Mouse (Mus musculus) MEL (cell line): Measurements from ENCODE around the gene Gtf3c2. TPM values are rescaled to one million over a fixed set of nuclear protein-coding genes. Genes with fewer than 3 reads are reported as not detected.
A peak's percentile ranks its signal among the peaks of the same experiment; 100 is the strongest.

ENCODE experiments used
- DNase-seq: peaks from one replicate; pipeline ENCODE4 v3.0.0; 2011; ENCODE audit warnings: low read depth, low spot score
- H3K27ac ChIP-seq: 2 replicates; pipeline ENCODE4 v1.5.1; 2012; ENCODE audit warnings: low read depth, mild to moderate bottlenecking, control low read depth, low read length, moderate library complexity; ENCODE audit not compliant: control insufficient read depth
- H3K27me3 ChIP-seq, 2 experiments: fragments of 150-350 bp in 1 of 2; sonication (generic) in 1 of 2; 2 replicates each; pipeline ENCODE4 v1.6.1; 2012; ENCODE audit warnings: low read length in 2 of 2, mild to moderate bottlenecking in 2 of 2, improper control_type of control experiment in 1 of 2, moderate library complexity in 1 of 2; ENCODE audit not compliant: insufficient read depth in 2 of 2, control insufficient read depth in 1 of 2
- H3K36me3 ChIP-seq, 2 experiments: 2 replicates each; pipeline ENCODE4 v1.6.1; 2012 to 2014; ENCODE audit warnings: low read length in 2 of 2, improper control_type of control experiment in 1 of 2, inconsistent platforms in 1 of 2, mild to moderate bottlenecking in 1 of 2; ENCODE audit not compliant: insufficient read depth in 2 of 2, control insufficient read depth in 1 of 2
- H3K4me1 ChIP-seq, 2 experiments: fragments of 150-350 bp in 1 of 2; sonication (generic) in 1 of 2; 2 replicates each; pipeline ENCODE4 v1.6.1; 2012; ENCODE audit warnings: low read length in 2 of 2, improper control_type of control experiment in 1 of 2, mild to moderate bottlenecking in 1 of 2; ENCODE audit not compliant: insufficient read depth in 2 of 2, control insufficient read depth in 1 of 2
- H3K4me3 ChIP-seq, 2 experiments: fragments of 150-350 bp in 1 of 2; sonication (generic) in 1 of 2; 2 replicates each; pipeline ENCODE4 v1.5.1; 2012; ENCODE audit warnings: low read depth in 2 of 2, low read length in 2 of 2, mild to moderate bottlenecking in 2 of 2, moderate library complexity in 2 of 2, control low read depth in 1 of 2, improper control_type of control experiment in 1 of 2; ENCODE audit not compliant: control insufficient read depth in 1 of 2, insufficient read depth in 1 of 2
- H3K79me2 ChIP-seq: 2 replicates; pipeline ENCODE4 v1.6.1; 2012; ENCODE audit warnings: mild to moderate bottlenecking, low read length, moderate library complexity; ENCODE audit not compliant: control insufficient read depth, poor library complexity, insufficient read depth
- H3K9ac ChIP-seq: 2 replicates; pipeline ENCODE4 v1.6.1; 2012; ENCODE audit warnings: low read depth, mild to moderate bottlenecking, control low read depth, low read length, moderate library complexity; ENCODE audit not compliant: control insufficient read depth, poor library complexity, severe bottlenecking
- H3K9me3 ChIP-seq: fragments of 150-350 bp; sonication (generic); replicated peaks from 2 replicates; pipeline ENCODE4 v1.6.1; 2012; ENCODE audit warnings: mild to moderate bottlenecking, low read length, improper control_type of control experiment, moderate library complexity; ENCODE audit not compliant: insufficient read depth
- ELF1 ChIP-seq: IDR thresholded peaks from 2 replicates; pipeline ENCODE4 v1.6.1; 2014; ENCODE audit warnings: low read depth, mild to moderate bottlenecking, inconsistent platforms, low read length, improper control_type of control experiment, moderate library complexity
- JUND ChIP-seq: IDR thresholded peaks from 2 replicates; pipeline ENCODE4 v1.6.1; 2011; ENCODE audit warnings: low read depth, mild to moderate bottlenecking, improper control_type of control experiment, low read length
- MXI1 ChIP-seq: IDR thresholded peaks from 2 replicates; pipeline ENCODE4 v1.6.1; 2011; ENCODE audit warnings: mild to moderate bottlenecking, low read depth, low read length, improper control_type of control experiment
- MYC ChIP-seq: IDR thresholded peaks from 2 replicates; pipeline ENCODE4 v1.6.1; 2011; ENCODE audit warnings: low read depth, mild to moderate bottlenecking, low read length, improper control_type of control experiment, moderate library complexity
- POLR2AphosphoS5 ChIP-seq: IDR thresholded peaks from 2 replicates; pipeline ENCODE4 v1.6.1; 2012; ENCODE audit warnings: low read depth, borderline replicate concordance, mild to moderate bottlenecking, inconsistent platforms, low read length, moderate library complexity, mixed read lengths
- SIN3A ChIP-seq: IDR thresholded peaks from 2 replicates; pipeline ENCODE4 v1.6.1; 2012; ENCODE audit warnings: low read length, improper control_type of control experiment, inconsistent platforms
- UBTF ChIP-seq: IDR thresholded peaks from 2 replicates; pipeline ENCODE4 v1.6.1; 2012; ENCODE audit warnings: low read depth, mild to moderate bottlenecking, inconsistent platforms, low read length, improper control_type of control experiment, moderate library complexity, borderline replicate concordance; ENCODE audit not compliant: insufficient read depth
- ZKSCAN1 ChIP-seq: IDR thresholded peaks from 2 replicates; pipeline ENCODE4 v1.6.1; 2012; ENCODE audit warnings: low read depth, mild to moderate bottlenecking, inconsistent platforms, low read length, improper control_type of control experiment, moderate library complexity
- ZMIZ1 ChIP-seq: IDR thresholded peaks from 2 replicates; pipeline ENCODE4 v1.6.1; 2012; ENCODE audit warnings: low read depth, mild to moderate bottlenecking, inconsistent platforms, low read length, improper control_type of control experiment, moderate library complexity
- polyA plus RNA-seq, 2 experiments: library from polyadenylated mRNA; stranded (reverse) in 1 of 2; unstranded in 1 of 2; fragments of >175 nt in 1 of 2; fragments of >200 nt in 1 of 2; gene quantifications; 2 replicates each; pipeline versions ENCODE4 v1.2.1 to v1.2.4; 2012; ENCODE audit warnings: low replicate concordance in 2 of 2, low read depth in 1 of 2; ENCODE audit not compliant: insufficient read length in 2 of 2, insufficient read depth in 1 of 2, missing spikeins in 1 of 2
- total RNA-seq: library from RNA; depleted of rRNA; stranded (reverse); fragments of 300-350 nt; gene quantifications from 2 replicates; pipeline ENCODE4 v1.2.3, GENCODE M21; 2012

The Gtf3c2 gene
- total and polyA plus RNA-seq, 3 experiments, result 50.9 to 129 TPM; not detected in 1

- Histone ChIP-seq H3K4me1 (peaks cover 0 to 9% of the 10 kb centered on the region in 2 experiments; a peak in 1 of 4 replicates), H3K9me3 (no peaks in the 10 kb centered on the region), H3K9ac (peak overlapping the region; percentile 86), H3K4me3 (no peak overlapping the region), H3K27me3 (no peaks in the 10 kb centered on the region), H3K79me2 (peaks cover 24% of the 10 kb centered on the region), H3K36me3 (peaks cover 4 to 16% of the 10 kb centered on the region in 2 experiments), H3K27ac (no peak overlapping the region)
- no peak for DNase-seq
- TF ChIP-seq ZMIZ1, result 0 out of 2 replicates have a peak, but pooled peaks have one; percentile 31
- TF ChIP-seq POLR2AphosphoS5, result no peak
Measured at GRCm38 (mm10) chr5:31194486-31195485, 14.8 kb upstream of the Gtf3c2 start.

GRCm38 (mm10) chr5:31193631-31194281, 13.8 kb upstream of the Gtf3c2 start:
- peaks cover 0 to 9% of the 10 kb centered on the region in 2 experiments; a peak in 1 of 4 replicates for H3K4me1 ChIP-seq
- no peaks in the 10 kb centered on the region for H3K27me3 ChIP-seq
- peak overlapping the region; percentile 66 to 82 for H3K4me3 ChIP-seq
- H3K36me3 ChIP-seq, result peaks cover 4 to 16% of the 10 kb centered on the region in 2 experiments
- peak overlapping the region; percentile 86 for H3K9ac ChIP-seq
- peak; percentile 76 for DNase-seq
- TF ChIP-seq SIN3A (peak; percentile 73; the same call in 1 of the 2 replicates), ELF1 (peak; percentile 49; the same call in 1 of the 2 replicates), MXI1 (peak; percentile 30; the same call in 1 of the 2 replicates), ZKSCAN1 (no peak), MYC (peak; percentile 28; the same call in 1 of the 2 replicates), JUND (no peak), UBTF (no peak)
- peaks cover 24% of the 10 kb centered on the region for H3K79me2 ChIP-seq
- H3K27ac ChIP-seq, result peak overlapping the region; percentile 67
- no peaks in the 10 kb centered on the region for H3K9me3 ChIP-seq
